Mouse (Mus musculus): ENCODE results near the gene Ap2a1.
A peak's percentile ranks its signal among the peaks of the same experiment; 100 is the strongest.

The Ap2a1 gene

GRCm38 (mm10) chr7:44929204-44930151, at the start of gene Ap2a1:
Ap2a1 (minus strand) TSS chr7:44929496.
- peak; percentile 97 to 100 for DNase-seq

GRCm38 (mm10) chr7:44978300-44978699, 49.0 kb upstream of the Ap2a1 start:
- DNase-seq: no peak

GRCm38 (mm10) chr7:44975117-44975419, 45.8 kb upstream of the Ap2a1 start:
- DNase-seq: no peak

- peak in 1 of 2 experiments; percentile 43 for DNase-seq
Measured at GRCm38 (mm10) chr7:44974383-44975116, 45.3 kb upstream of the Ap2a1 start, which contains the start of gene Cpt1c. Cpt1c (minus strand) TSS chr7:44974851.

DNA sequence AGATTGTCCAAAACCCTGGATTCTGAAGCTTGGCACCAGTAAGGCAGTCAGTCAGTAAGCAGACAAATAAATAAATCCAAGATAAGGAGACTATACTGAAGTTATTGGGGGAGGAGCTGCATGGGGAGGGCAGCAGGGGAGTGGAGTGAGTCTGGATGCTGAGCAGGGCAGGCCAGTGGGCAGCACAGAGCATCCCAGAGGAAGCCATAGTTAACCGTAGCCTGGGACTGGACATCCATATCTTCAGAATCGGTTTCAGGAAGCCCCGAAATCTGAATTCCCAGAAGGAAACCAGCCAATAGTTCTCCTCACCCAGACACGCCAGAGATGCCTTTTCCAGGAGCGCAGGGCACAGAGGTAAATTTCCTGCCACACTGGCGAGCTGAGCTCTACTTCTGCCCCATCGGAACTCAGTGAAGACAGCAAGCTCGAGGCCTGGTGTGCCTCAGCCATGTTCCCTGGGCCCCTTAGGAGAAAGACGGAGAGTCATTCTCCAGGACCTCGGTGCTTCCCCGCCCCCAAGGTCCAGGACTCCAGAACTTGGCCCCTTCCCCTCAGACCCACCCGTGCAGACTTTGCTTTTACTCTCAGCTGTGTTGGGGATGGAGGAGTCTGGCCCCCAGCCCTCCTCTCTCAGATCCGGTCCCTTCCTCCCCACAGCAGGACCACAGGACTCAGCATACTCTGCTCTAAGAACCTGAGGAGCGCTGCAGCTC, 44.3 kb upstream of the Ap2a1 start:
- DNase-seq: no peak

DNA sequence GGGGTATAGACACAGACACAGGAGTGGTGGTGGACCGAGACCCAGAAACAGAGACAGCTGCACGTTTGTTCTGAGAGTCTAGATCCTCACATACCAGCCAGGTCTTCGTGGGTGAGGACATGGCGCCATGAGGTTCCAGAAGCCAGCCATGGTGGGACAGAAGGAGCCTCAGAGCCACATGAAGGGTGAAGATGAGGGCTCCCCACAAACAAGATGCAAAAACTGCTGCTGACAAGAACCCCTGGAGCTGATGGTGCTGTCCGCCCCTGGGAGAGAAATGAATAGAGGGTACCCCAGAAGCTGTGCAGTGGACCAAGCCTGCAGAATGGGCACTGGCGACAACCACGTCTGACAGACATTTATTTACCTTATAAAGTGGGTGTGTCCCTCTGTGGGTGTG, 41.8 kb upstream of the Ap2a1 start:
- no peak for DNase-seq

- peak; percentile 57 to 66 for DNase-seq
Measured at GRCm38 (mm10) chr7:44970231-44970691, 41.0 kb upstream of the Ap2a1 start.

DNA sequence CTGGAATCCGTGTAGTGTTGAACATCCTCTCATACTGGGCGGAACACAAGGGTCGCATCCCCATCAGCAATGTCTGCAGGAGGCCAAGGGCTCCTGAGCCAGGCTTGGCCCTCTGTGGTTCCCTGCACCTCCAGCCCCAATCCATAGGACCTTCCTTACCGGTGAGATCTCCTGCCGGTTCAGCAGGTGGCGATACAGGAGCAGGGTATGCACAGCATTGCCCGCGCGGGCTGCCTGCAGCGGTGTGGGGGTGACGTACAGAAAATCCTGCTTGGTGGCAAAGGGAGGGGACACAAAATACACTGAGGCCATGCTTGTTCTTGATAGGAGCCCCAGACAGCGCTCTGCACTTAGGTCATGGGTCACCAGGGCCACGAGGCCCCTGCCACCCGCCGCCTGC, 37.3 kb upstream of the Ap2a1 start:
- no peak for DNase-seq

DNA sequence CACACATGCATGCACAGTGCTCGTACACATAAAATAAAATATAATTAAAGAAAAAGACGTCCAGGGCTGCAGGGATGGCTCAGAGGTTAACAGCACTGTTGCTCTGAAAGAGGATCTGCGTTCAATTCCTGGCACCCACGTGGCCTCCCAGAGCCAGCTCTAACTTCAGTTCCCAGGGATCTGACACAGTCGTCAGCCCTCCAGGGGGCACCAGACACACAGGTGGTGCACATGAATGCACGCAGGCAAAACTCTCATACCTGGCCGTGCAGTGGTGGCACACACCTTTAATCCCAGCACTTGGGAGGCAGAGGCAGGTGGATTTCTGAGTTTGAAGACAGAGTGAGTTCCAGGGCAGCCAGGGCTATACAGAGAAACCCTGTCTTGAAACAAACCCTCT, 36.7 kb upstream of the Ap2a1 start:
- DNase-seq: peak in 1 of 2 experiments; percentile 37

DNA sequence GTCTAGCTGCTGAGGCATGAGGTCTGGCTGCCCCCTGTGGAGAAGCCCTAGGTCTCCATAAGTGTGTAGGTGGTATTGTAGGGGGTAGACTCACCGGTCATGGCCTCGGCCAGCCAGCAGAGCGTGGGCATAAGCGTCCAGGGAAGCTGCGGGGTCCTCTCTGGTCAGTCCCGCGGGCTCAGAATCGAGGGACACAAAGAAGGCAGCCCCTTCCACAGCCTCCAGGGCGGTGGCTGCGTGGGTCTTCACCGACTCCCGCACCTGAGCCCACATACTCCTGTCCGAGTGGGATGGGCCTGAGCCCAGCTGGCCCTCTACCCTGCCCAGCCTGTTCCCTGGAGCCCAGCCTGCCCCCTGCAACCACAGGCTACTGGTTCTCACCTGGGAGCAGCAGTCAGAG, 35.7 kb upstream of the Ap2a1 start:
- DNase-seq: no peak

DNA sequence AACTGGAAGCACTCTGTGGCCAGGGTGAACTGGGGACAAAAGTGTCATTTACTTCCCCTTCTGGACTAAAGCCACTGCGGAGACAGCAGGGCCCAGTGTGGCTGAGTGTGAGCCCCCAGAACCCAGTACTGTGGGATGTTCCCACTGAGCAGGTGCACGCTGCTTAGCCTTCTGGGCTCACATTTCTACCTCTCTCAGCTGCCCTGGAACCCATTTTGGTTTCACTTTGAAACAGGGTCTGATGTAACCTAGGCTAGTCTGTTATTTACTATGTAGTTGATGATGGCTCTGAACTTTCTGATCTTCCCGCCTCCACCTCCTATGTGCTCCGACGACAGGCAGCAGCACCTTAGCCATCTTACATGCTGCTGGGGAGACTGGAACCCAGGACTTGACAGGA, 33.5 kb upstream of the Ap2a1 start:
- no peak for DNase-seq

DNA sequence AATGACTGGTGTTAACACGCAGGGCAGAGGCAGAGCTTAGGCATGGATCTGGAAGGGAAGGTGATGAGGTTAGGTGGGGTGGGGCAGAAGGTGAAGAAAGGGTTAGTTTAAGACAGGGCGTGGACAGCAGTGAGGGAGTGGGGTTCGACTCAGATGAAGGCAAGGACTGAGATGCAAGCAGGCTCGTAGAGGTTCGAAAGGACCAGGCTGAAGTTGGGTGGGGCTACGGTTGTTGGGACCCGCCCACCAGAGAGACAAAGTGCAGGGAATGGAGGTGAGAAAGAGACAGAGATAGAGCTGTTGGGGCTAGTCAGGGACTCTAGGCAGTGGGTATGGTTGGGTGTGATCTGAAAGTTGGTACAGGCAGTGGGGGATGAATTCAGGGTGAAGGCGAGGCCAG, 33.0 kb upstream of the Ap2a1 start:
- no peak for DNase-seq

- DNase-seq: no peak
Measured at GRCm38 (mm10) chr7:44960512-44960910, 31.2 kb upstream of the Ap2a1 start.

GRCm38 (mm10) chr7:44959874-44960511, 30.7 kb upstream of the Ap2a1 start:
- peak; percentile 63 to 73 for DNase-seq

DNA sequence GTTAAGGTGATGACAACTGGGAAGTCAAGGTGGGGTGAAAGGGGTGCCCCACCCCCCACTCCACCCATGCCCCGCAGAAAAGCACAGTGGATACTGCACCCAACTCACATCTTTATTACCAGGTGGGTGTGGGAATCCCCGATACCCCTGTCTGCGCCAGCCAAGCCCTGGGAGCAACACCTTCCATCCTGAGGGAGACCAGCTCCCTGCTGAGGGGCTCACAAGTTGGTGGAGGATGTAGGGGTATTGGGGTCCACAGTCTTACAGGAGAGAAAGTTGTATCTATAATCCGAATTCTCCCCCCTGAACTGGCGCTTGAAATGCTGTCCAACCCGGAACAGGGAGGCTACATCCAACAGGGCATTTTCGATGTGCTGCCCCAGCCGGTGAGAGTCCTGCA, 30.0 kb upstream of the Ap2a1 start:
- no peak for DNase-seq

GRCm38 (mm10) chr7:44958208-44958607, 28.9 kb upstream of the Ap2a1 start:
- DNase-seq: peak in 1 of 2 experiments; percentile 31

DNA sequence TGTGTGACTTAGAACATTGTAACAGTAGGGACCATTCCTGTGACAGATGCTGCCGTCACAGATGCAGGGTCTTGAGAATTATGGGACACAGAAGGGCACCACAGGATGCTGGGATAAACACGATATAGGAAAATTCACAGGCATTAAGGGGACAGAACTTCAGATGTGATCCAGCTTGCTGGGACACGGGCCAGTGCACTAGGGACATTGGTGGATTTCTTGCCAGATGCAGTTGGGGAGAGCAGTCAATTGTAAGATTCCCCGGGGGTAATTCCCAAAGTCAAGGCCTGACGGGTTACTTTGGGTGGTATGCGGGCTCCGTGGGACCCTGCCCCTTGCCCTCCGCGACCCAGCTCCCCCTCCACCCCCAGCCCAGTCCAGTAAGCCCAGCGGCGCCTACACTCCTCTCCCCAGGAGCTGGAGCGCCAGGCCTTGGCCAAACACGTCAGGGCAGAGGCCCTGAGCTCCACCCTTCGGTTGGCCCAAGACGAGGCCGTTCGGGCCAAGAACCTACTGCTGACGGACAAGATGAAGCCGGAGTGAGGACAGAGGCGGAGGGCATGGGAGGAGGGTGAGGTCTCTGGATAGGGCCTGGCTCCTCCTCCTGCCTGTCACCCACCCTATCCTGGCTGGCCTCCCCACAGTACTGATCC, 28.0 kb upstream of the Ap2a1 start:
- no peak for DNase-seq

DNA sequence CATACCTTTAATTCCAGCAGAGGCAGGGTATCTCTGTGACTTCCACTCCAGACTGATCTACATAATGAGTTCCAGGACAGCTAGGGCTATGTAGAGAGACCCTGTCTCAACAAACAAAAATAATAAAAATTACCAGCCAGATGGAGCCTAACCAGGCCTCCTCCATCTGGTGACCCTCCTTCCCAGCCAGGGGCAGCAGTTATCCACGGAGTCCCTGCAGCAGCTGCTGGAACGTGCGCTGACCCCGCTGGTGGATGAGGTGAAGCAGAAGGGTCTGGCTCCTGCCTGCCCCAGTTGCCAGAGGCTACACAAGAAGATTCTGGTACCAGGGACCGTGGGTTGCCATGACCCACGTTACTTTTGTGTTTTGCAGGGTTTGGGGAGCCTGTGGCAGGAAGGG, 27.0 kb upstream of the Ap2a1 start:
- no peak for DNase-seq

DNA sequence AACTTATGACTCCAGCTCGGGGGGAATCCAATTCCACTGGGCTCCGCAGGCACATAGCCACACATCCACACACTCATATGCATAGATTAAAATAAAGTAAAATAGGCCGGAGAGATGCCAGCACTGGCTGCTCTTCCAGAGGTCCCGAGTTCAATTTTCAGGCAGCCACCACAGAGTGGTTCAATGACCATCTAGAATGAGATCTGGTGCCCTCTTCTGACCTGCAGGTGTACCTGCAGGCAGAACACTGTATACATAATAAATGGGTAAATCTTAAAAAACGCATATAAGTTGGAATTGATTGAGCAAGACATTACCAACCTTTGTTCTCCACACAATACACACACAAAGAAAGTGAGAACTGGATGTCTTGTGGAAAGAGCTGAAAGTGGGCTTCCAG, 26.3 kb upstream of the Ap2a1 start:
- no peak for DNase-seq

- DNase-seq: no peak
Measured at GRCm38 (mm10) chr7:44954091-44954885, 25.0 kb upstream of the Ap2a1 start.

DNA sequence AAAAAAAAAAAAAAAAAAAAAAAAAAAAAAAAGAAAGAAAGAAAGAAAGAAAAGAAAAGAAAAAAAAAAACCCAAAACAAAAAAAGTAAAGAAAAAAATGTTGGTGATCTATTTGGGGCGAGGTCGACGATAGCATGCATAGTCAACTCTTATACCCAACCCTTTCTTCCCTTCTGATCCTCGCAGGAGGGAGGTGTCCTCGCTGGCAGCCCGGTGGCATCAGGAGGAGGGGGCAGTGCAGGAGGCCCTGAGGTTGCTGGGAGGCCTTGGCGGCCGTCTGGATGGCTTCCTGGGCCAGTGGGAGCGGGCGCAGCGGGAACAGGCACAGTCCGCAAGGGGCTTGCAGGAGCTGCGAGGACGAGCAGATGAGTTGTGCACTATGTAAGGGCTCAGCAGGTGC, 24.3 kb upstream of the Ap2a1 start:
- no peak for DNase-seq
